Mouse (Mus musculus) hindbrain, embryonic 11.5 days (tissue): ENCODE data around the gene 1110008L16Rik. TPM values are rescaled to one million over a fixed set of nuclear protein-coding genes. Genes with fewer than 3 reads are reported as not detected.

Experiments
- ATAC-seq: fragments of 200-750 bp; cut with Nextera tagmentation; 2 replicates; pipeline ENCODE4 v1.8.0; 2017; ENCODE audit warnings: mild to moderate bottlenecking, moderate TSS enrichment, moderate library complexity; ENCODE audit not compliant: low FRiP score
- DNase-seq: peaks from one replicate; pipeline ENCODE4 v3.0.0-alpha.2; 2015; ENCODE audit warnings: low spot score
- H3K27ac ChIP-seq: fragments of 300-500 bp; sonication (generic); 2 replicates; pipeline ENCODE4 v1.5.1; 2014; ENCODE audit warnings: mild to moderate bottlenecking, low read depth, low read length
- H3K27me3 ChIP-seq: fragments of 300-500 bp; sonication (generic); 2 replicates; pipeline ENCODE4 v1.6.1; 2014; ENCODE audit warnings: mild to moderate bottlenecking, low read length, moderate library complexity, mixed read lengths; ENCODE audit not compliant: control insufficient read depth, insufficient read depth
- H3K36me3 ChIP-seq: fragments of 300-500 bp; sonication (generic); 2 replicates; pipeline ENCODE4 v1.6.1; 2014; ENCODE audit warnings: mild to moderate bottlenecking, low read length, moderate library complexity, mixed read lengths; ENCODE audit not compliant: control insufficient read depth, insufficient read depth
- H3K4me1 ChIP-seq: fragments of 300-500 bp; sonication (generic); replicated peaks from 2 replicates; pipeline ENCODE4 v1.6.1; 2014; ENCODE audit warnings: low read length, mixed read lengths; ENCODE audit not compliant: control insufficient read depth, insufficient read depth
- H3K4me2 ChIP-seq: fragments of 300-500 bp; sonication (generic); replicated peaks from 2 replicates; pipeline ENCODE4 v1.6.1; 2014; ENCODE audit warnings: mild to moderate bottlenecking, low read depth, low read length
- H3K4me3 ChIP-seq: fragments of 300-500 bp; sonication (generic); 2 replicates; pipeline ENCODE4 v1.5.1; 2014; ENCODE audit warnings: low read depth, low read length
- H3K9ac ChIP-seq: fragments of 300-500 bp; sonication (generic); 2 replicates; pipeline ENCODE4 v1.6.1; 2014; ENCODE audit warnings: low read depth, low read length
- H3K9me3 ChIP-seq: fragments of 300-500 bp; sonication (generic); 2 replicates; pipeline ENCODE4 v1.6.1; 2016; ENCODE audit warnings: low read length; ENCODE audit not compliant: control insufficient read depth
- WGBS: fragments of 180-500 bp; shearing (Covaris S2); extraction: QIAGEN DNeasy Blood & Tissue Kit; methylation state at CpG from one replicate; pipeline ENCODE4 v1.1.7; 2014; 5-methylcytosine and 5-hydroxymethylcytosine counted together
- polyA plus RNA-seq: library from polyadenylated mRNA; unstranded; fragments of >200 nt; fragmentation: Nextera tagmentation; extraction: Ambion mirVana; gene quantifications from 2 replicates; pipeline ENCODE4 v1.2.1, GENCODE M21; 2014

The 1110008L16Rik gene
- polyA plus RNA-seq, 1 experiment from 2014 or later, result 20.0 TPM

GRCm38 (mm10) chr12:55384826-55385225, 85.4 kb downstream of the 1110008L16Rik start:
- Histone ChIP-seq H3K4me2 (no peak overlapping the region), H3K36me3 (no peaks in the 10 kb centered on the region), H3K9me3 (no peaks in the 10 kb centered on the region), H3K27ac (no peak overlapping the region), H3K4me3 (no peak overlapping the region), H3K4me1 (no peaks in the 10 kb centered on the region), H3K27me3 (no peaks in the 10 kb centered on the region), H3K9ac (no peak overlapping the region)
- ATAC-seq (no peak), DNase-seq (no peak)
- 85% methylated on average over 3 of the region's 3 CpGs for WGBS

- Histone ChIP-seq H3K9ac (no peak overlapping the region), H3K4me1 (no peaks in the 10 kb centered on the region), H3K36me3 (no peaks in the 10 kb centered on the region), H3K4me2 (no peak overlapping the region), H3K27me3 (no peaks in the 10 kb centered on the region), H3K27ac (no peak overlapping the region), H3K4me3 (no peak overlapping the region), H3K9me3 (no peaks in the 10 kb centered on the region)
- ATAC-seq (no peak), DNase-seq (no peak)
- 26% methylated on average over 6 of the region's 6 CpGs for WGBS
Measured at GRCm38 (mm10) chr12:55385931-55386330, 86.6 kb downstream of the 1110008L16Rik start.

- ATAC-seq (no peak), DNase-seq (no peak)
- no peaks in the 10 kb centered on the region for H3K4me1 ChIP-seq
- no peaks in the 10 kb centered on the region for H3K9me3 ChIP-seq
- no peak overlapping the region for H3K4me3 ChIP-seq
- H3K36me3 ChIP-seq, result no peaks in the 10 kb centered on the region
- 71% methylated on average over 9 of the region's 9 CpGs for WGBS
- no peak overlapping the region for H3K9ac ChIP-seq
- no peak overlapping the region for H3K4me2 ChIP-seq
- H3K27ac ChIP-seq, result no peak overlapping the region
- no peaks in the 10 kb centered on the region for H3K27me3 ChIP-seq
Measured at GRCm38 (mm10) chr12:55386456-55386855, 87.1 kb downstream of the 1110008L16Rik start.

- WGBS, result 83% methylated on average over 7 of the region's 7 CpGs
- no peak overlapping the region for H3K27ac ChIP-seq
- H3K27me3 ChIP-seq, result no peaks in the 10 kb centered on the region
- H3K4me2 ChIP-seq, result no peak overlapping the region
- no peak for ATAC-seq
- no peaks in the 10 kb centered on the region for H3K36me3 ChIP-seq
- DNase-seq, result no peak
- no peaks in the 10 kb centered on the region for H3K9me3 ChIP-seq
- no peak overlapping the region for H3K9ac ChIP-seq
- H3K4me1 ChIP-seq, result no peaks in the 10 kb centered on the region
- H3K4me3 ChIP-seq, result no peak overlapping the region
Measured at GRCm38 (mm10) chr12:55387083-55387787, 87.9 kb downstream of the 1110008L16Rik start.

- H3K4me3 ChIP-seq, result no peak overlapping the region
- ATAC-seq (no peak), DNase-seq (no peak)
- 78% methylated on average over 11 of the region's 11 CpGs for WGBS
- no peak overlapping the region for H3K9ac ChIP-seq
- no peak overlapping the region for H3K27ac ChIP-seq
- no peaks in the 10 kb centered on the region for H3K36me3 ChIP-seq
- no peak overlapping the region for H3K4me2 ChIP-seq
- H3K9me3 ChIP-seq, result no peaks in the 10 kb centered on the region
- no peaks in the 10 kb centered on the region for H3K4me1 ChIP-seq
- no peaks in the 10 kb centered on the region for H3K27me3 ChIP-seq
Measured at GRCm38 (mm10) chr12:55387788-55388465, 88.5 kb downstream of the 1110008L16Rik start.

GRCm38 (mm10) chr12:55388478-55388877, 89.1 kb downstream of the 1110008L16Rik start:
- Histone ChIP-seq H3K9me3 (no peaks in the 10 kb centered on the region), H3K36me3 (no peaks in the 10 kb centered on the region), H3K4me2 (no peak overlapping the region), H3K27me3 (no peaks in the 10 kb centered on the region), H3K4me1 (no peaks in the 10 kb centered on the region), H3K9ac (no peak overlapping the region), H3K27ac (no peak overlapping the region), H3K4me3 (no peak overlapping the region)
- DNase-seq (peak; percentile 24), ATAC-seq (no peak)
- 65% methylated on average over 6 of the region's 6 CpGs for WGBS

GRCm38 (mm10) chr12:55389132-55390081, 90.0 kb downstream of the 1110008L16Rik start:
- no peak for DNase-seq
- Histone ChIP-seq H3K27me3 (no peaks in the 10 kb centered on the region), H3K27ac (no peak overlapping the region), H3K4me3 (no peak overlapping the region), H3K9ac (no peak overlapping the region), H3K36me3 (no peaks in the 10 kb centered on the region), H3K4me2 (no peak overlapping the region), H3K9me3 (no peaks in the 10 kb centered on the region), H3K4me1 (no peaks in the 10 kb centered on the region)
- ATAC-seq, result no peak
- WGBS, result 75% methylated on average over 17 of the region's 17 CpGs

- Histone ChIP-seq H3K4me1 (no peaks in the 10 kb centered on the region), H3K36me3 (no peaks in the 10 kb centered on the region), H3K9me3 (no peaks in the 10 kb centered on the region), H3K27ac (no peak overlapping the region), H3K4me3 (no peak overlapping the region), H3K4me2 (no peak overlapping the region), H3K27me3 (no peaks in the 10 kb centered on the region), H3K9ac (no peak overlapping the region)
- ATAC-seq, result no peak
- no peak for DNase-seq
Measured at GRCm38 (mm10) chr12:55392120-55392519, 92.7 kb downstream of the 1110008L16Rik start.
